Mouse (Mus musculus) R1 (cell line): ENCODE measurements at regions not wholly inside any gene's neighbourhood (a gene's known extent, or its start where the extent isn't known, plus 50 kb on each side); places are given as distances from the start of the nearest gene placed in this dataset.

Experiments
- DNase-seq: peaks from one replicate; pipeline ENCODE4 v3.0.0-alpha.2; 2018; ENCODE audit warnings: low read depth, low spot score

DNA sequence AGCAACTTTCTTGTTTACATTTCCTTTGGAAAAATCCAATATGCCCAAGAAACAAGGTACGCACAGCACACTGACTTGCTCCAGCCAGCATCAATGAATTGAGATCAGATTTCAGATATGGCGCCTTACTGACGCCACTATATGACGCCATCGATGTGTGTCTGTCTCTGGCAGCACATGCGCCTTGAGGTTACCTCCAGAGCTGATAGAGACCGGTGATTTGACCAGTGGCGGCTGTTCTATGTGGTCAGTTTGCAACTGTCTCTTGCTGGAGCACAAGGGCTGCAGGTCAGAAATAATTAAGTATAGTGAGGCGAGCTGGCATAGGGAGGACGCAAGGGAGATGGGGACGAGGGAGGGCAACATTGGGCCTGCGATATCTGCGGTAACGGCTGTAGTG, 107.9 kb upstream of the Pop4 start:
- peak; percentile 12 for DNase-seq
